Mouse (Mus musculus): ENCODE data around the gene Hmgcll1. TPM values are rescaled to one million over a fixed set of nuclear protein-coding genes. Genes with fewer than 3 reads are reported as not detected.
"Not testable (repeated sequence)": the region's sequence is repeated elsewhere in the genome, so short reads cannot be mapped to it uniquely, and the experiment has no call there.

Gene Hmgcll1
- total RNA-seq, 1 experiment from 2014 or later: 1.4 TPM

- ATAC-seq (ENCODE audit: extremely low read depth, insufficient number of reproducible peaks, low FRiP score, poor library complexity, severe bottlenecking): no peak
Measured at GRCm38 (mm10) chr9:76038327-76039103, 23.9 kb downstream of the Hmgcll1 start.

GRCm38 (mm10) chr9:76039711-76040110, 25.1 kb downstream of the Hmgcll1 start:
- no peak for ATAC-seq (ENCODE audit: extremely low read depth, insufficient number of reproducible peaks, low FRiP score, poor library complexity, severe bottlenecking)

DNA sequence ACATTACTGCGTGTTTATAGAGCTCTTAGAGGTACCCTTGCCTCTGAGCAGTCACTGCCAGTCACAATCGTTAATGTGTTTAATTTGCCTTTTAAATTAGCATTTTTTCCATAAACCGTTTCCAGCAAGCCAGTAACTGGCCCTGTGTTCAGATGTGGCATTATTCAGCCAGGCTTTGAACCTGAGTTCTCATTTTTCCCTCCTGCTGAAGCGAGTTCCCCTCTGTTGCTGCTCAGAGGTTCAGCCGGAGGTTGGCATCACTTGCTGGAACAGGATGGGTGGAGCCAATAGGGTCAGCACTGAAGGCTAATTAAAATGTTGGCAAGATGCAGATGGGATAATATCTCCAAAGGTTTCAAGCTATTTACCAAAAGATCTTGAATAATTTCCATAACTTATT, 28.7 kb downstream of the Hmgcll1 start:
- ATAC-seq (ENCODE audit: extremely low read depth, insufficient number of reproducible peaks, low FRiP score, poor library complexity, severe bottlenecking): no peak

GRCm38 (mm10) chr9:76060935-76061334, 46.3 kb downstream of the Hmgcll1 start:
- no peak for ATAC-seq (ENCODE audit: extremely low read depth, insufficient number of reproducible peaks, low FRiP score, poor library complexity, severe bottlenecking)

DNA sequence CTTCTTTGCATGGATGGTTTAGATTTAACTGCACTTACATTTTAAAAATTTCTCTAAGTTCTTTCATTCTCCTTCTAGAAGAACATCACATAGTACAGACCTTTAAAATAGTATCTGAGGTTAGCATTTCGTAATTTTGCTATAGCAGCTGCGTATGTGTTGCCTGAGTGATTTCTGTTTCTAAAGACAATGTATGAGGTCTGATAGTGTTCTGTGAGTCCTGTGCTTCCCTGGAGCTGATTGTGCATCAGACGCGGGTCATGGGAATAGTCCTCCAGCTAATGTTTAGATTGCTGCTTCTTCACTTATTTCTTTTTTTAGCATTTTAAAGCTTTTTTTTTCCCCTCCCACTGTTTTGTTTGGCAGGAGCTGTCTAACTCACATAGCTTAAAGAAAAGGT, 46.8 kb downstream of the Hmgcll1 start:
- no peak for ATAC-seq (ENCODE audit: extremely low read depth, insufficient number of reproducible peaks, low FRiP score, poor library complexity, severe bottlenecking)

DNA sequence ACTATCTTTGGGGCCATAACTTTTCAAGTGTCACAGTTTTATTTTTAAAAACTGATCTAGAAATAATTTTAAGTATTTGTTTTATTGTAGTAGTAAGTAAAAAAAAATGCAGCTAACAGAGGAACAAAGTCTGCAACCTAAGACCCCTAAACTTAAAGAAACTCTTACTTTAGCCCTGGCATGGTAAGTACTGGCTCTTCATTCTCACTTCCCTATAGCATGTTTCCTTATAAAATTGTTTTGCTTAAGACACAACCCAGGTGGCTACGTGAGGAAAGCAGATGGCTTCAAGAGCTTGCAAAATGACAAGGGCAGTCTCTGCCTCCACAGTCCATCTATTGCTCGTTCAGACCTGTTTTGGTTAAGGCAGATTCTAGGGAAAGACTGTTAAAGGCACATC, 49.5 kb downstream of the Hmgcll1 start:
- peak; percentile 23; the same call in 1 of the 2 replicates for ATAC-seq (ENCODE audit: extremely low read depth, insufficient number of reproducible peaks, low FRiP score, poor library complexity, severe bottlenecking)

GRCm38 (mm10) chr9:76091561-76091960, 76.9 kb downstream of the Hmgcll1 start:
- no peak for ATAC-seq (ENCODE audit: extremely low read depth, insufficient number of reproducible peaks, low FRiP score, poor library complexity, severe bottlenecking)

GRCm38 (mm10) chr9:76097221-76097620, 82.6 kb downstream of the Hmgcll1 start:
- ATAC-seq (ENCODE audit: extremely low read depth, insufficient number of reproducible peaks, low FRiP score, poor library complexity, severe bottlenecking): no peak

- ATAC-seq (ENCODE audit: extremely low read depth, insufficient number of reproducible peaks, low FRiP score, poor library complexity, severe bottlenecking): no peak
Measured at GRCm38 (mm10) chr9:76099981-76100380, 85.3 kb downstream of the Hmgcll1 start.

DNA sequence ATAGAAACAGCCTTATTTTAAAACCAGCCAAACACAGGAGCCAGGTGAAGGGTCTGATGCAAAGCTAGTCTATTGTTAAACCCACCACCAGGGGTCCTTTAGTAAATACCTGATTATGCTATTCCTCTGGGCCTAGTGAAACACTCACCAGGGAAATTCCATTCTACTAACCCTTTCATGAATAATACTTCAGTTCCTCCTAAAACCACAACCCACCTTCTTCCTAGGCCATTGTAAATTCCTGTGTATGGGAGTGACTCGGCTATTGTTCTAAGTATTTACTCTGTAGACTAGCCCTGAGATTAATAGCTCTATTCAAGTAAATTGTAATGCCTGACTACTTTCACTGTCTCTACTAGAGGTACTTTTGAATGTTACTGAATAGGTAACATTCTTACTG, 89.8 kb downstream of the Hmgcll1 start:
- ATAC-seq (ENCODE audit: extremely low read depth, insufficient number of reproducible peaks, low FRiP score, poor library complexity, severe bottlenecking): not testable (repeated sequence)

DNA sequence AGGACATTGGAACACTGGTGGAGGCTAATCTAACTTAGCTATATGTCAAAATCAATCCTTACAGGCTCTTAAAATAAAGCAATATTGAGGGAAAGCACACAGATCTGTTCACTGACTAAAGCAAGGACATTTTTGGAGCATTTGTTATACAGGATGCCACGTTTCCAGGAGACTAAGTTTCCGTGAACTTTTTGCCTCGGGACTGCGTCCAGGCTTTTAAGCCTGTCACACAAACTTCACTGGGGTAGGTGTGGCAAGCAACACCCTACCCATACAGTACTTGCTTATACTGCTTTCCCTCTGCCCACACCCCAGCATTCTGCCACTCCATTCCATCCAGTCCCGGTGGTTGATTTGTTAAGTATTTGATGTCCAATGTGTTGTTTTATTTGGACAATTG, 90.2 kb downstream of the Hmgcll1 start:
- ATAC-seq (ENCODE audit: extremely low read depth, insufficient number of reproducible peaks, low FRiP score, poor library complexity, severe bottlenecking): no peak

GRCm38 (mm10) chr9:76122888-76123287, 108.2 kb downstream of the Hmgcll1 start:
- not testable (repeated sequence) for ATAC-seq (ENCODE audit: extremely low read depth, insufficient number of reproducible peaks, low FRiP score, poor library complexity, severe bottlenecking)

- ATAC-seq (ENCODE audit: extremely low read depth, insufficient number of reproducible peaks, low FRiP score, poor library complexity, severe bottlenecking): no peak
Measured at GRCm38 (mm10) chr9:76124249-76124648, 109.6 kb downstream of the Hmgcll1 start.

DNA sequence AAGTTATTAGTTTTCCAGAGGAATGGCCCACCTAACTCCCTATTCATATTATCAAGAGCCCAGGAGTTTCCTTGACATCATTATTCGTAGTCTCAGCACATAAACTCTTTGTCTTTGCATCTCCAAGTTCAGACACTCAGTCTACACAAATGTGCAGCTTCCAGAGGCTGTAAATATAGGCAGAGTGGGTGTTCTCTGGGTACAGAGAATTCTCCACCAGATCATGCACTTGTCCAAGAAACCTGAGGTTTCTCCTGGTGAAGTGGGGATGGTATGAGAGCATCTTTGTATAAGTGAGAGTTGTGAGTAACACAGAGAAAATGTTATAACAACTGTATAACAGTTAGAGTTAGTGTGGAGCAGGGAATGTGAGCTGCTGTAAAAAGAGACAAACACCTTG, 114.7 kb downstream of the Hmgcll1 start:
- no peak for ATAC-seq (ENCODE audit: extremely low read depth, insufficient number of reproducible peaks, low FRiP score, poor library complexity, severe bottlenecking)

DNA sequence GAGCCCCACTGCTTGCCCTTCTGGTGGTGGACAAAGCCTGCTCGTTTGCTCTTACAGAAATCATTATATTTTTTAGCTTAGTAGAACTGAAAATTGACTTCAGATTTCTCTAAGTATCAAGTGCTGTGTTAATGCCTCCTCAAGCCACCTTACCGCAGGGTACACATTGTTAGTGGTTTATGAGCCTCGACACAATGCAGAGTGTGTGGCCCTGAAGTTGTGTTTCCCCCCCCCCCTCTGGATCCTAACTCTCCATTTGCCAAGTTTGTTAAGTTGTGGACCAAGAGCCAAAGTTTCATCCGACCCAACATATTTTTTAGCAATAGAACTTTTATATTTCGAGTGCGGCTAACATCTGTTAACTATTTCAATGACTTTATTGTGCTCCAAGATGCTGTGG, 119.4 kb downstream of the Hmgcll1 start:
- ATAC-seq (ENCODE audit: extremely low read depth, insufficient number of reproducible peaks, low FRiP score, poor library complexity, severe bottlenecking): no peak

DNA sequence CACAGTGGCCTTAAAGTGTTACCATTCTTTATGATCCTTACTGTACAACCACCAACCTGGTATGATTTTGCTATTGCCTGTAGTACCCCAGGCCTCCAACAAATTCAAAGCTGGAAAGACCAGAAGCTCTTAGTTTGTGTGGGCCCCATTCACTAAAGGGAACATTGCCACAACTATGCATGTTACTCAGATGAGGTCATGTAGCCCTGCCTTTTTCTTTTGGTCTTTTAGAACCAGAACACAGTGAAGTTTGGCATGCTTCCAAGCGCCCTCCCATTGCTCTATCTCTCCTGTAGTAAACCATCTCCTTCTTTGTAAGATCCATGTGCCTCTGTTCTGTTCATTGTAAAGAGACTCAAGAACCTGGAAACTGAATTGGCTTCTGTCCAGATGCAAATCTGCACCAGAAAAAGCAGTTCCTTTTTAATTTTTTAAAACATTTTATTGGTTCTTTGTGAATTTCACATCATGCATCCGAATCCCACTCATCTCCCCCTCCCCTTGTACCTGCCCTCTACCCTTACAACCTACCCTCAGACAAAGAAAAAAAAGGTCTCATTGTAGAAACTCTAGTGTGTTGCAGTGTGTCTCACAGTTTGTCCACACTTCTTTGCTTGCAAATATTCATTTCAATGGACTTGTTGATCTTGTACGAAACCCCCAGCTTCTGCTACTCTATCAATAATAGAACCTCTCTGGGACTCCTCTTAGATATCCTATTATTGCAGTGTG, 123.9 kb downstream of the Hmgcll1 start:
- no peak for ATAC-seq (ENCODE audit: extremely low read depth, insufficient number of reproducible peaks, low FRiP score, poor library complexity, severe bottlenecking)

- ATAC-seq (ENCODE audit: extremely low read depth, insufficient number of reproducible peaks, low FRiP score, poor library complexity, severe bottlenecking): no peak
Measured at GRCm38 (mm10) chr9:76145593-76145992, 130.9 kb downstream of the Hmgcll1 start.

DNA sequence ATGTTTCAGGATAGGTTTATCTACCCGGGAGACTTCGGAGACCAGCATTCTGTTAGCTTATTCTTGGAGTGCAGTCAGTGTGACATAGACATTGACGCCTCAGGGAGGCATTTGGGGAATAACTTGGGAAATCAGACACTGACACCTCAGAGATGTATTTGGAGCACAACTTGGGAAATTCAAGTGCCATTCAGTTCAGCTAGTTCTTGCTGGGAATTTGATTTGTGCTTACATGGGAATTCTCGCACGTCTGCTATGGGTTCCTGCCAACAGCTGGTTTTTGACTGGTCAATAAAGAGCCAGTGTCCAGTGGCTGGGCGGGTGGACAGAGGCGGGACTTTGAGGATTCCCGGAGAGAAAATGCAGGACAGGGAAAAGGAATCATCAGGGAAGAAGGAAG, 147.8 kb downstream of the Hmgcll1 start:
- ATAC-seq (ENCODE audit: extremely low read depth, insufficient number of reproducible peaks, low FRiP score, poor library complexity, severe bottlenecking): no peak

DNA sequence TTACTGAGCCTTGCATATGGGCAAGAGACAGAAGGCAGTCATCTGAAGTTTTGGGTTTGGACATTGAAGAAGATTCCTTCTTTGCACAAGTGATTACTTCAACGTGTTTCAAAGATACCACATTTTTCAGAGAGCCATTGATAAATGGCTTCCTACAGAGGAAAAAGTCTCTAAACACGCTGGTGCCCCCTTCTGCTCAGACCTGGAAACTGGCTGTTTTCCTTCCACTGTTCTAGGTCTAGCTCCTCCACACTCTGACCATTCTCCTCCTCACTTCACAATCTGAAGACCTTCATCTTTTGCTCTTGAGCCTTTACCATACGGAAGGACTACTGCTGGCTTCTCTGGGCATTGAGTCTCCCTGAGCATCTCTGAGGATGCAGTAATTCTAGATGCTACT, 153.7 kb downstream of the Hmgcll1 start:
- ATAC-seq (ENCODE audit: extremely low read depth, insufficient number of reproducible peaks, low FRiP score, poor library complexity, severe bottlenecking): no peak

GRCm38 (mm10) chr9:76172686-76173295, 158.1 kb downstream of the Hmgcll1 start:
- ATAC-seq (ENCODE audit: extremely low read depth, insufficient number of reproducible peaks, low FRiP score, poor library complexity, severe bottlenecking): no peak
